Mouse (Mus musculus): ENCODE results near the gene Ier2. TPM values are rescaled to one million over a fixed set of nuclear protein-coding genes. Genes with fewer than 3 reads are reported as not detected.
A peak's percentile ranks its signal among the peaks of the same experiment; 100 is the strongest.

Gene Ier2
- polyA plus RNA-seq, 1 experiment from 2014 or later: 75.5 TPM

GRCm38 (mm10) chr8:84640010-84640588, 22.6 kb downstream of the Ier2 start:
- no peak overlapping the region for H3K27ac ChIP-seq (ENCODE audit: low read depth)
- no peaks in the 10 kb centered on the region for H3K9me3 ChIP-seq (ENCODE audit: control insufficient read depth, low read length)
- no peaks in the 10 kb centered on the region for H3K27me3 ChIP-seq (replicated peaks; ENCODE audit: control insufficient read depth, insufficient read depth, low read length)
- 27% methylated on average over 9 of the region's 9 CpGs for WGBS
- H3K4me3 ChIP-seq (ENCODE audit: low read depth, low read length): peak overlapping the region; percentile 45
- peak overlapping the region; percentile 49; the same call in 1 of the 2 replicates for H3K9ac ChIP-seq (ENCODE audit: low read length)
- DNase-seq (ENCODE audit: low spot score) (no peak), ATAC-seq (replicated peaks; ENCODE audit: low FRiP score, low TSS enrichment, low read depth) (no peak)
- peak overlapping the region; percentile 58 for H3K4me2 ChIP-seq (ENCODE audit: low read length)
- no peaks in the 10 kb centered on the region for H3K36me3 ChIP-seq (ENCODE audit: control insufficient read depth, insufficient read depth, low read length)
- H3K4me1 ChIP-seq (replicated peaks; ENCODE audit: control insufficient read depth, insufficient read depth, low read length): peaks cover 11% of the 10 kb centered on the region

DNA sequence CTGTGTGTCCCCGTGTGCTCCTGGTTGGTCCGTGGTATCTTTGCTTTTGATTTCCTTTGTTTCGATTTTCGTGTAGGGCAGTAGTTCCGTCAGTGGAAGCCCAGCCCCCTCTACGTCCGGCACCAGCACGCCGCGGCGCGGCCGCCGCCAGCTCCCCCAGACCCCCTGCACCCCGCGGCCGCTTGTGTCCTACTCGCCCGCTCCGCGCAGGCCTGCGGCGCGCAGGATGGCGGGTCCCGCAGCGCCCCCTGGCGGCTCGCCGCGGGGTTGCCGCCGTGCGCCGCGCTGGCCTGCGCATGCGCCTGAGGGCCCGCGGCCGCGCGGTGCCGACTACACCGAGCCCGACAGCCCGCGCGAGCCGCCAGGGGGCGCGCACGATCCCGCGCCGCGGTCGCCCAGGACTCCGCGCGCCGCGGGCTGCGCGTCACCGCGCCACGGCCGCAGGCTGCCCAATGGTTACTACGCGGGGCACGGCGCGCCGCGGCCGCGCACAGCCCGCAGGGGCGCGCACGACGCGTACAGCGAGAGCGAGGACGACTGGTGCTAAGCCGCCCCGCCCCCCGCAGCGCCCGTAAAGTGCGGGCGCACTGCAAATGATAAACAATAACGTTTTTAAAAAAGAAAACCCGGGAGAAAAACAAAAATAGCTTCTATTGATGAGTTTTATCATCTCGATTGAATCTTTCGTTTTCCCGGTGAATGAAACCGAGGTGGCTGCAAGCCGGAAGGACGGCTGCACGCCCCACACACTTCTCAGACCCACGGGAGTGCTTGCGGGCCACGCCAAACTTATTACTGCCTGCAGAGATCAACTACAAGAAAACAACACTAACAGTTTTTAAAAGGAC, 23.3 kb downstream of the Ier2 start:
- peak overlapping the region; percentile 81 for H3K4me2 ChIP-seq (ENCODE audit: low read length)
- DNase-seq (ENCODE audit: low spot score) (peak; percentile 90), ATAC-seq (replicated peaks; ENCODE audit: low FRiP score, low TSS enrichment, low read depth) (peak; percentile 91)
- peak overlapping the region; percentile 92 for H3K27ac ChIP-seq (ENCODE audit: low read depth)
- H3K9me3 ChIP-seq (ENCODE audit: control insufficient read depth, low read length): no peaks in the 10 kb centered on the region
- peaks cover 16% of the 10 kb centered on the region for H3K4me1 ChIP-seq (replicated peaks; ENCODE audit: control insufficient read depth, insufficient read depth, low read length)
- H3K27me3 ChIP-seq (replicated peaks; ENCODE audit: control insufficient read depth, insufficient read depth, low read length): no peaks in the 10 kb centered on the region
- H3K9ac ChIP-seq (ENCODE audit: low read length): peak overlapping the region; percentile 69
- H3K4me3 ChIP-seq (ENCODE audit: low read depth, low read length): peak overlapping the region; percentile 55
- under 1% methylated on average over 87 of the region's 106 CpGs for WGBS
- no peaks in the 10 kb centered on the region for H3K36me3 ChIP-seq (ENCODE audit: control insufficient read depth, insufficient read depth, low read length)

GRCm38 (mm10) chr8:84638555-84639161, 24.0 kb downstream of the Ier2 start:
- H3K27me3 ChIP-seq (replicated peaks; ENCODE audit: control insufficient read depth, insufficient read depth, low read length): no peaks in the 10 kb centered on the region
- H3K4me1 ChIP-seq (replicated peaks; ENCODE audit: control insufficient read depth, insufficient read depth, low read length): peaks cover 16% of the 10 kb centered on the region
- no peak for DNase-seq (ENCODE audit: low spot score)
- H3K36me3 ChIP-seq (ENCODE audit: control insufficient read depth, insufficient read depth, low read length): no peaks in the 10 kb centered on the region
- H3K9me3 ChIP-seq (ENCODE audit: control insufficient read depth, low read length): no peaks in the 10 kb centered on the region
- 1% methylated on average over 47 of the region's 52 CpGs for WGBS
- ATAC-seq (replicated peaks; ENCODE audit: low FRiP score, low TSS enrichment, low read depth): peak; percentile 54
- H3K27ac ChIP-seq (ENCODE audit: low read depth): peak overlapping the region; percentile 92
- H3K4me2 ChIP-seq (ENCODE audit: low read length): peak overlapping the region; percentile 81
- peak overlapping the region; percentile 55 for H3K4me3 ChIP-seq (ENCODE audit: low read depth, low read length)
- H3K9ac ChIP-seq (ENCODE audit: low read length): peak overlapping the region; percentile 69

DNA sequence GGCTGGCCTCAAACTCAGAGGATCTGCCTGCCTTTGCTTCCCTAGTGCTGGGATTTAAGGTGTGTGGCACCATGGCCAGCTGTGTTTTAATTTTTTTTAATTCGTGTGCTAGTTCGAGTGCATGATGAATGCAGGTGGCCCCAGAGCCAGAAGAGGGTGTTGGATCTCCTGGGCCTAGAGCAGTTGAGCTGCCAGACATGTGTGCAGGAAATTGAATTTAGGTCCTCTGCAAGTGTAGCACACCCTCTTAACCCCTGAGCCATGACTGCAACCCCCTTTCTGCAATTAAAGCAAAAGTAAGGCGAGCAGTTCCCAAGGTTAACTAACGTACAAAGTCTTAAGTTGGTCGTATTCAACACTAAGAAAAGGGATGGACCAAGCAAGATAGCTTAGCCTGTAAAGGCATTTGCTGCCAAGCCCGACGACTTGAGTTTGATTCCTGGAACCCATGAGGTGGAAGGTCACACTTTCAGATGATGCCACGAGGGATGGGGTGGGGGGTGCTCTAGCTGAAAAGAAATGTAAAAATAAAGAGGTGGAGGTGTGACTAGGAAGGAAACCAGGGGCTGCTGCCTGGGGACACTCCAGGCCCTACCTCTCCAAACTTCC, 24.6 kb downstream of the Ier2 start:
- peak overlapping the region; percentile 92 for H3K27ac ChIP-seq (ENCODE audit: low read depth)
- H3K36me3 ChIP-seq (ENCODE audit: control insufficient read depth, insufficient read depth, low read length): no peaks in the 10 kb centered on the region
- DNase-seq (ENCODE audit: low spot score) (no peak), ATAC-seq (replicated peaks; ENCODE audit: low FRiP score, low TSS enrichment, low read depth) (no peak)
- H3K4me1 ChIP-seq (replicated peaks; ENCODE audit: control insufficient read depth, insufficient read depth, low read length): peaks cover 16% of the 10 kb centered on the region
- peak overlapping the region; percentile 55 for H3K4me3 ChIP-seq (ENCODE audit: low read depth, low read length)
- no peaks in the 10 kb centered on the region for H3K9me3 ChIP-seq (ENCODE audit: control insufficient read depth, low read length)
- 38% methylated on average over 8 of the region's 8 CpGs for WGBS
- peak overlapping the region; percentile 81 for H3K4me2 ChIP-seq (ENCODE audit: low read length)
- H3K27me3 ChIP-seq (replicated peaks; ENCODE audit: control insufficient read depth, insufficient read depth, low read length): no peaks in the 10 kb centered on the region
- peak overlapping the region; percentile 69 for H3K9ac ChIP-seq (ENCODE audit: low read length)

GRCm38 (mm10) chr8:84636051-84636691, 26.5 kb downstream of the Ier2 start:
- no peak overlapping the region for H3K4me2 ChIP-seq (ENCODE audit: low read length)
- H3K9me3 ChIP-seq (ENCODE audit: control insufficient read depth, low read length): no peaks in the 10 kb centered on the region
- no peak overlapping the region for H3K27ac ChIP-seq (ENCODE audit: low read depth)
- H3K36me3 ChIP-seq (ENCODE audit: control insufficient read depth, insufficient read depth, low read length): no peaks in the 10 kb centered on the region
- no peak overlapping the region for H3K4me3 ChIP-seq (ENCODE audit: low read depth, low read length)
- no peak for ATAC-seq (replicated peaks; ENCODE audit: low FRiP score, low TSS enrichment, low read depth)
- DNase-seq (ENCODE audit: low spot score): no peak
- H3K9ac ChIP-seq (ENCODE audit: low read length): no peak overlapping the region
- H3K27me3 ChIP-seq (replicated peaks; ENCODE audit: control insufficient read depth, insufficient read depth, low read length): no peaks in the 10 kb centered on the region
- 82% methylated on average over 17 of the region's 17 CpGs for WGBS
- peaks cover 16% of the 10 kb centered on the region for H3K4me1 ChIP-seq (replicated peaks; ENCODE audit: control insufficient read depth, insufficient read depth, low read length)

DNA sequence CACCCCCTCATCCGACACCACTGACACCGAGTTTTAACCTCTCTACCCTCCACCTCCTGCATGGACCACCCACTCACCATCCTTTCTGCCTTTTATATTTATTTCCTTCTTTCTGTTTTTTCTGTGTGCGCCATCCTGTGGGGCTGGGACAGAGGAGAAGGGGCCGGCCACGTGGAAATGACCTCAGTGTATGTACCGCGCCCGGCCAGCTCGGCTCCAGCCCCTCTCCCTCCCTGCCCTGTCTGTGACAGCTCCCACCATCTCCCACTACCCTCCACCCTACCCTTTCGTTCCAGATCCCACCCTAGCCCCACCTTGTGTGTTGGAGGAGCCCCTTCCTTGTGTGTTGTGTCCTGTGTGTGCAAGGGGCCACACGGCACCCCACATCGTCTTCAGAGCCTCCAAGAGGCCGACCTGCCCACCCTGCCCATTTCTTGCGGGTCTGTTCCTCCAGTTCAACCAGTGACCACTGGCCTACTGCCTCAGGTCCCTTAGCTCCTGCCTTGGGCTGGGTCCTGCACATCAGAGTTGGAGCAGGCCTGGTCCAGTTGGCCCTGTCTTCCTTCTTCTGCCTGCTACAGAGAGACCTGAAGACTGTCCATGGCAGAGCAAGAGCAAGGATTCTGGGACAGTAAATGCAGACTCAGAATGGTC, 27.1 kb downstream of the Ier2 start:
- Histone ChIP-seq H3K9ac (ENCODE audit: low read length) (no peak overlapping the region), H3K27me3 (replicated peaks; ENCODE audit: control insufficient read depth, insufficient read depth, low read length) (no peaks in the 10 kb centered on the region), H3K9me3 (ENCODE audit: control insufficient read depth, low read length) (no peaks in the 10 kb centered on the region), H3K27ac (ENCODE audit: low read depth) (no peak overlapping the region), H3K4me2 (ENCODE audit: low read length) (no peak overlapping the region), H3K4me1 (replicated peaks; ENCODE audit: control insufficient read depth, insufficient read depth, low read length) (peaks cover 16% of the 10 kb centered on the region), H3K4me3 (ENCODE audit: low read depth, low read length) (no peak overlapping the region), H3K36me3 (ENCODE audit: control insufficient read depth, insufficient read depth, low read length) (no peaks in the 10 kb centered on the region)
- DNase-seq (ENCODE audit: low spot score): no peak
- WGBS: 60% methylated on average over 14 of the region's 14 CpGs
- no peak for ATAC-seq (replicated peaks; ENCODE audit: low FRiP score, low TSS enrichment, low read depth)

DNA sequence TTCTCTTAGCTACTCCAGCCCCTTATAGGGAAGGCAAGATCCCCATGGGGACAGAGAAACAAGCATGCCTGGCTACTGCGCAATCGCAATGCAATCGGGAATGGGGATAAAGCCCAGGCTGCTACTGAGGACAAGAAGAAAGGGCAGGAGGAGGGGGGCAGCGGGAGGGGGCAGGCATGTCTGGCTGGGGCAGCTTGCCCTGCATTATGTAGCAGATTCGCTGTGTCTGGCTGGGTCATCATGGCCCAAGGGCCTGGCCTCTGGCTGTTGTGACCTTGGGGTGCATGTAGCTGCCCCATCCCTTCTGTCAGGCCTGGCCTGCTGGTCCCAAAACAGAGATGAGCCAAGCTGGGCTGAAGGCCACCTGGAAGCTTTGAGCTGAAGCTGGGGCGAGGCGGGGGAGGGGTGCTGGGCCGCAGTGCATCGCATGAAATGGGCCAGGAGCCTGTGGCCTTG, 27.8 kb downstream of the Ier2 start:
- ATAC-seq (replicated peaks; ENCODE audit: low FRiP score, low TSS enrichment, low read depth): no peak
- Histone ChIP-seq H3K9ac (ENCODE audit: low read length) (no peak overlapping the region), H3K4me3 (ENCODE audit: low read depth, low read length) (no peak overlapping the region), H3K27ac (ENCODE audit: low read depth) (no peak overlapping the region), H3K4me1 (replicated peaks; ENCODE audit: control insufficient read depth, insufficient read depth, low read length) (peaks cover 16% of the 10 kb centered on the region), H3K27me3 (replicated peaks; ENCODE audit: control insufficient read depth, insufficient read depth, low read length) (no peaks in the 10 kb centered on the region), H3K36me3 (ENCODE audit: control insufficient read depth, insufficient read depth, low read length) (no peaks in the 10 kb centered on the region), H3K4me2 (ENCODE audit: low read length) (no peak overlapping the region), H3K9me3 (ENCODE audit: control insufficient read depth, low read length) (no peaks in the 10 kb centered on the region)
- DNase-seq (ENCODE audit: low spot score): no peak
- WGBS: 51% methylated on average over 9 of the region's 9 CpGs
